Comparison of ENCODE assay signal across 8 mouse cellular contexts in genomic region chr9:46599931-46600708, GRCm38 (mm10).
A peak's percentile ranks its signal among the peaks of the same experiment; 100 is the strongest.
DNase-seq lines count a peak whose midpoint lies in the region; ATAC-seq lines count a peak whose summit lies in the region.

No protein-coding gene starts in this region.

- ATAC-seq in embryonic facial prominence, embryonic 15.5 days (ENCODE audit: insufficient number of reproducible peaks, low FRiP score, low TSS enrichment, low read depth) = peak; percentile 88
- ATAC-seq in neural tube, embryonic 13.5 days (ENCODE audit: low read depth) = peak; percentile 58; the same call in 1 of the 2 replicates
- no peak for ATAC-seq in activated CD4-positive, CD25-positive, alpha-beta regulatory T cell, adult 4 months
- ATAC-seq in monocyte, adult 5-6 weeks (replicated peaks; ENCODE audit: insufficient number of reproducible peaks, low FRiP score, low TSS enrichment, poor library complexity, severe bottlenecking) = no peak

- no peaks in the 10 kb centered on the region for H3K9me3 ChIP-seq in embryonic facial prominence, embryonic 15.5 days (replicated peaks)
- H3K9me3 ChIP-seq in neural tube, embryonic 13.5 days = no peaks in the 10 kb centered on the region

- no peak overlapping the region for H3K9ac ChIP-seq in embryonic facial prominence, embryonic 15.5 days
- H3K9ac ChIP-seq in neural tube, embryonic 13.5 days = no peak overlapping the region

- WGBS in embryonic facial prominence, embryonic 15.5 days = 13% methylated on average over 8 of the region's 8 CpGs
- WGBS in neural tube, embryonic 13.5 days = 16% methylated on average over 8 of the region's 8 CpGs

- H3K4me3 ChIP-seq in embryonic facial prominence, embryonic 15.5 days (replicated peaks) = no peak overlapping the region
- H3K4me3 ChIP-seq in neural tube, embryonic 13.5 days = no peak overlapping the region

- no peak overlapping the region; the same call in 1 of the 2 replicates for H3K27ac ChIP-seq in embryonic facial prominence, embryonic 15.5 days (replicated peaks)
- peak overlapping the region; percentile 61 for H3K27ac ChIP-seq in neural tube, embryonic 13.5 days (replicated peaks)

- peaks cover 2% of the 10 kb centered on the region; the same call in 1 of the 2 replicates for H3K27me3 ChIP-seq in embryonic facial prominence, embryonic 15.5 days
- no peaks in the 10 kb centered on the region for H3K27me3 ChIP-seq in neural tube, embryonic 13.5 days

- DNase-seq in embryo, embryonic 11 days = peak; percentile 34
- no peak for DNase-seq in embryo, embryonic 9.5 days (ENCODE audit: extremely low spot score)
- peak; percentile 78 for DNase-seq in MN1 (ENCODE audit: low spot score)
- DNase-seq in layer of hippocampus, adult 18-20 months (ENCODE audit: low spot score in 2 of 2) = peak; percentile 54 to 73

- peaks cover 36% of the 10 kb centered on the region for H3K4me1 ChIP-seq in embryonic facial prominence, embryonic 15.5 days
- peaks cover 37% of the 10 kb centered on the region for H3K4me1 ChIP-seq in neural tube, embryonic 13.5 days (replicated peaks)

- H3K36me3 ChIP-seq in embryonic facial prominence, embryonic 15.5 days = no peaks in the 10 kb centered on the region
- no peaks in the 10 kb centered on the region for H3K36me3 ChIP-seq in neural tube, embryonic 13.5 days

- H3K4me2 ChIP-seq in embryonic facial prominence, embryonic 15.5 days (replicated peaks) = 0 out of 2 replicates have a peak overlapping the region, but pooled peaks have one; percentile 11
- H3K4me2 ChIP-seq in neural tube, embryonic 13.5 days = no peak overlapping the region

Comparison
In these comparisons a context has a peak if more than half of its experiments do, and no peak if none do; other contexts are left out.
1. ATAC-seq: peak in embryonic facial prominence, embryonic 15.5 days (single experiment) and neural tube, embryonic 13.5 days (single experiment); none in activated CD4-positive, CD25-positive, alpha-beta regulatory T cell, adult 4 months (single experiment) and monocyte, adult 5-6 weeks (single experiment).